ENCODE assay signal across 9 mouse cellular contexts in the genomic region with DNA sequence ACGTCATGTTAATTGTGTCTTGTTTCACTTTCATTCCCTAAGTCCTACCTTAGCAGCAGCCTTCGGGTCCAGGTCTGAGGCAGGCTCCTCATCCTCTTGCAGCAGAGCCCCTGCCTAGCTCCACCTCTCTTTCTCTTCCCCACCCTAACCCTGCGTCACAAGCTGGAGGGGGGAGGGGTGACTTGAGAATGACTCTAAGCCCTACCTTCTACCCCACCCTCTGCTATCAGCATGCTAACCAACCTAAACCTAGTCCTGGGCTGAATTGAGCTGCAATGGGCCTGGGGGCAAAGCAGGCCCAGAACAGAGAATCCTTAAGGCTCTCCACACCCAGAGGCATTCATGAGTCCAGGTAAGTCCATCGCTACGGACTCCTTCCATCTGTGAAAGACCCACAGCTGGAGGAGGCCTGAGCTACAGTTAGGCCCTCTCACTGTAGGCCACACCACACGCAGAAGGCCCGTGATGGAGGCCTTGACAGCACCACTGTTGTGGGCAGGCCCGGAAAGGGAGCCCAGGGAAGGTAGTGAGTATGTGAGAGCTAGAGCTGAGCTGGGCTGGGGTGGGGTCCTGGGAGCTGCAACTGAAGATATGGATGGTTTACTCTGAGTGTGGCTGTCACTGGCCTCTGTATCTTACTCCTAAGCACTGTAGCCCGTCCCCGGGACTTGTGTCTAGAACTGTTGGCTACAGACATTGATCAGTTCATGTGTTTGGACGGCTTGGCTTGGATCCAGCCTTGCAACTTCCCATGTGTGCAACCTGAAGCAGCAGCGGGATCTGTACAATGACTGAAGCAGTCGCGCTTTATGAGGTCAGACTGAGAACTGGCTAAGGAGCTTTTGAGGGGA. TPM values are rescaled to one million over a fixed set of nuclear protein-coding genes. Genes with fewer than 3 reads are reported as not detected.
A peak's percentile ranks its signal among the peaks of the same experiment; 100 is the strongest.
DNase-seq lines count a peak whose midpoint lies in the region; ATAC-seq and TF ChIP-seq lines count a peak whose summit lies in the region.
"Had no signal": no experiment of that assay in that cellular context is flagged by ENCODE, and none has a peak within 500 bp of the region (broad histone marks: within the 10 kb centered on the region; RNA-seq: fewer than 3 reads in every experiment).

No protein-coding gene starts in this region.

- no peak for TF ChIP-seq CTCF in liver, postnatal 0 days (IDR thresholded peaks at IDR 0.05; ENCODE audit: low read depth)

- no peak overlapping the region for H3K9ac ChIP-seq in embryonic facial prominence, embryonic 13.5 days
- peak overlapping the region; percentile 56 for H3K9ac ChIP-seq in liver, postnatal 0 days (replicated peaks)

- H3K4me2 ChIP-seq in embryonic facial prominence, embryonic 13.5 days = no peak overlapping the region
- H3K4me2 ChIP-seq in liver, postnatal 0 days (ENCODE audit: low read depth, low read length) = peak overlapping the region; percentile 68

- no peak for DNase-seq in embryonic facial prominence, embryonic 10.5 days (ENCODE audit: low spot score)
- peak; percentile 89 for DNase-seq in c-Kit-positive CD71-positive TER-119-negative erythroid progenitor cells, embryonic 14.5 days (ENCODE audit: low read depth)
- peak; percentile 72 for DNase-seq in liver, postnatal 0 days
- peak; percentile 85 to 88 for DNase-seq in spleen, postnatal 36 days (ENCODE audit: low spot score in 2 of 2)
- DNase-seq in ovary, postnatal 36 days (ENCODE audit: low spot score) = no peak
- DNase-seq in left cerebral cortex, postnatal 36 days (ENCODE audit: low spot score in 2 of 2) = no peak

- no peak overlapping the region for H3K4me3 ChIP-seq in embryonic facial prominence, embryonic 13.5 days
- H3K4me3 ChIP-seq in embryonic facial prominence, embryonic 10.5 days = no peak overlapping the region
- H3K4me3 ChIP-seq in liver, postnatal 0 days (ENCODE audit: low read depth, low read length) = peak overlapping the region; percentile 48

- ATAC-seq in embryonic facial prominence, embryonic 13.5 days (ENCODE audit: insufficient number of reproducible peaks, insufficient read depth, low FRiP score, low TSS enrichment, low read depth) = 0 out of 2 replicates have a peak, but pooled peaks have one; percentile 45
- peak; percentile 80 for ATAC-seq in liver, postnatal 0 days
- no peak for ATAC-seq in cerebellum, adult (ENCODE audit: insufficient number of reproducible peaks, low FRiP score, low TSS enrichment)

- H3K4me1 ChIP-seq in embryonic facial prominence, embryonic 13.5 days = no peaks in the 10 kb centered on the region
- H3K4me1 ChIP-seq in embryonic facial prominence, embryonic 10.5 days = no peaks in the 10 kb centered on the region
- peaks cover 34% of the 10 kb centered on the region for H3K4me1 ChIP-seq in liver, postnatal 0 days (ENCODE audit: insufficient read depth)

- no peak for TF ChIP-seq EP300 in liver, postnatal 0 days (IDR thresholded peaks at IDR 0.05; ENCODE audit: low read depth)

- 76% methylated on average over 14 of the region's 14 CpGs for WGBS in embryonic facial prominence, embryonic 13.5 days
- WGBS in embryonic facial prominence, embryonic 10.5 days = 81% methylated on average over 14 of the region's 14 CpGs
- 36% methylated on average over 14 of the region's 14 CpGs for WGBS in liver, postnatal 0 days (ENCODE audit: insufficient replicate concordance)

- H3K27ac ChIP-seq in embryonic facial prominence, embryonic 13.5 days = no peak overlapping the region
- H3K27ac ChIP-seq in embryonic facial prominence, embryonic 10.5 days (replicated peaks) = no peak overlapping the region
- H3K27ac ChIP-seq in liver, postnatal 0 days (ENCODE audit: low read depth) = peak overlapping the region; percentile 77

- no peaks in the 10 kb centered on the region for H3K27me3 ChIP-seq in embryonic facial prominence, embryonic 13.5 days
- no peaks in the 10 kb centered on the region for H3K27me3 ChIP-seq in embryonic facial prominence, embryonic 10.5 days (replicated peaks; ENCODE audit: low read depth, poor library complexity, severe bottlenecking)
- H3K27me3 ChIP-seq in liver, postnatal 0 days (ENCODE audit: insufficient read depth, low read length) = no peaks in the 10 kb centered on the region

- intact Hi-C loops in left cerebral cortex, postnatal 36 days (cut with DNase I) = no loop called here

- H3K9me3 ChIP-seq in embryonic facial prominence, embryonic 13.5 days = no peaks in the 10 kb centered on the region
- no peaks in the 10 kb centered on the region for H3K9me3 ChIP-seq in embryonic facial prominence, embryonic 10.5 days
- no peaks in the 10 kb centered on the region for H3K9me3 ChIP-seq in liver, postnatal 0 days (ENCODE audit: low read length)

- no peaks in the 10 kb centered on the region for H3K36me3 ChIP-seq in embryonic facial prominence, embryonic 13.5 days
- no peaks in the 10 kb centered on the region for H3K36me3 ChIP-seq in embryonic facial prominence, embryonic 10.5 days (replicated peaks)
- no peaks in the 10 kb centered on the region for H3K36me3 ChIP-seq in liver, postnatal 0 days (replicated peaks; ENCODE audit: insufficient read depth, low read length)

RNA-seq across cellular contexts. Expression of gene Psd4, which starts 18.0 kb away (rescaled TPM):
- polyA plus RNA-seq in embryonic facial prominence, embryonic 13.5 days (2015; fragmentation: Nextera tagmentation; extraction: Ambion mirVana) = 1.1 and 2.5 TPM in 2 replicates
- 0.52 and 0.81 TPM in 2 replicates for polyA plus RNA-seq in embryonic facial prominence, embryonic 10.5 days (2016; fragmentation: Nextera tagmentation; extraction: Ambion mirVana)
- polyA plus RNA-seq in liver, postnatal 0 days (2015; fragmentation: Nextera tagmentation; extraction: Ambion mirVana) = 3.0 and 3.9 TPM in 2 replicates
- 1 to 10 TPM; 2.1 to 3.0 TPM for total RNA-seq in left cerebral cortex, postnatal 36 days (2021)

RNA-seq across cellular contexts. Expression of gene Il1rn, which starts 48.7 kb away (rescaled TPM):
- 1.2 and 1.4 TPM in 2 replicates for polyA plus RNA-seq in embryonic facial prominence, embryonic 13.5 days (2015; fragmentation: Nextera tagmentation; extraction: Ambion mirVana)
- not detected in 2 replicates for polyA plus RNA-seq in embryonic facial prominence, embryonic 10.5 days (2016; fragmentation: Nextera tagmentation; extraction: Ambion mirVana)
- 17.5 and 19.0 TPM in 2 replicates for polyA plus RNA-seq in liver, postnatal 0 days (2015; fragmentation: Nextera tagmentation; extraction: Ambion mirVana)
- total RNA-seq in left cerebral cortex, postnatal 36 days (2021) = not detected
- polyA plus RNA-seq: neural tube, embryonic 11.5 days had no signal

Comparison
In these comparisons a context has a peak if more than half of its experiments do, and no peak if none do; other contexts are left out.
1. DNase-seq: peak in c-Kit-positive CD71-positive TER-119-negative erythroid progenitor cells, embryonic 14.5 days (single experiment), liver, postnatal 0 days (single experiment) and spleen, postnatal 36 days (2 of 2); none in embryonic facial prominence, embryonic 10.5 days (single experiment), ovary, postnatal 36 days (single experiment) and left cerebral cortex, postnatal 36 days (0 of 2).